Mouse (Mus musculus) cerebellum, adult 2 months (tissue): ENCODE data around the gene Dgcr2. TPM values are rescaled to one million over a fixed set of nuclear protein-coding genes. Genes with fewer than 3 reads are reported as not detected.

Experiments used
- DNase-seq, 2 experiments: peaks; one replicate each; pipeline ENCODE4 v3.0.0; 2021
- H3K27ac ChIP-seq: fragments of 200-500 bp; 2 replicates; pipeline ENCODE4 v1.5.1; 2012; ENCODE audit warnings: low read length, control low read depth, inconsistent platforms; ENCODE audit not compliant: insufficient read depth
- H3K27me3 ChIP-seq: fragments of 200-500 bp; 2 replicates; pipeline ENCODE4 v1.6.1; 2012; ENCODE audit warnings: inconsistent platforms, mild to moderate bottlenecking, low read length, moderate library complexity; ENCODE audit not compliant: control insufficient read depth, insufficient read depth
- H3K4me1 ChIP-seq: fragments of 200-500 bp; 2 replicates; pipeline ENCODE4 v1.6.1; 2011; ENCODE audit warnings: low read length; ENCODE audit not compliant: control insufficient read depth, insufficient read depth
- H3K4me3 ChIP-seq: fragments of 200-500 bp; replicated peaks from 2 replicates; pipeline ENCODE3; 2011; ENCODE audit warnings: mild to moderate bottlenecking, low read depth, low read length, control low read depth; ENCODE audit not compliant: insufficient read depth
- CTCF ChIP-seq: fragments of 200-500 bp; IDR thresholded peaks from 2 replicates; pipeline ENCODE4 v1.5.1; 2011; ENCODE audit warnings: low read depth, mild to moderate bottlenecking, control low read depth, low read length, moderate library complexity, borderline replicate concordance; ENCODE audit not compliant: insufficient read depth
- POLR2A ChIP-seq: fragments of 200-500 bp; IDR thresholded peaks from 2 replicates; pipeline ENCODE4 v1.6.1; 2011; ENCODE audit warnings: low read length, control low read depth, borderline replicate concordance; ENCODE audit not compliant: insufficient read depth
- WGBS: fragments of 180-500 bp; shearing (Covaris S2); methylation state at CpG from one replicate; pipeline ENCODE4 v1.1.7; 2018; 5-methylcytosine and 5-hydroxymethylcytosine counted together
- polyA plus RNA-seq: library from polyadenylated mRNA; depleted of rRNA; stranded (reverse); fragments of >200 nt; gene quantifications from 2 replicates; pipeline ENCODE4 v1.2.3, GENCODE M21; 2012

Dgcr2 gene
- polyA plus RNA-seq, 1 experiment, result 145 TPM

DNA sequence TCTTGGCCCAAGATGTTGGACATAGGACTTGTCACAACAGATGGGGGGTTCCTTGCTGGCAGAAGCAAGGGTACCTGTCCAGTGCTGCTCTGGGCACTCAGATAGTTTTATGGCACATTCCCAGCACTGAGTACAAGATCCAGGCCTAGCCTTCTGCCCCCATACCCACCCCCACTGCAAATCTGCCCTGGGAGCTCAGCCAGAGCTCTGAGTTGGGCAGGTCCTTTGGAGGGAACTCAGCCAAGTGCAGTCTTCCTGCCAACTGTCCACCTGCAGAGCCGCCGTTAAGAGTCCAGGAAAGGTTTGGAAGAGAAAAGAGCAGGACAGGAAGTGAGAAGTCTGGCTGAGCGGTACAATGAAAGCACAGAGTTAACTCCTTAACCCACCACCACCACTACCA lies 5.8 kb downstream of the Dgcr2 start:
- DNase-seq, result peak; percentile 92
- Histone ChIP-seq H3K4me3 (no peak overlapping the region), H3K4me1 (peaks cover 20% of the 10 kb centered on the region), H3K27me3 (no peaks in the 10 kb centered on the region), H3K27ac (peak overlapping the region; percentile 48)
- WGBS, result 4% methylated on average over 3 of the region's 3 CpGs
- TF ChIP-seq POLR2A, result no peak
- no peak for TF ChIP-seq CTCF

GRCm38 (mm10) chr16:17891567-17891959 lies 6.8 kb downstream of the Dgcr2 start, which contains the start of gene Gm20518:
Gene Gm20518 (minus strand): TSS chr16:17891671.
- TF ChIP-seq POLR2A (peak; percentile 85), CTCF (no peak)

GRCm38 (mm10) chr16:17890917-17891566 lies 7.3 kb downstream of the Dgcr2 start:
- Histone ChIP-seq H3K27ac (peak overlapping the region; percentile 87), H3K27me3 (no peaks in the 10 kb centered on the region), H3K4me1 (peaks cover 24% of the 10 kb centered on the region), H3K4me3 (peak overlapping the region; percentile 94)
- TF ChIP-seq POLR2A (no peak), CTCF (no peak)
- DNase-seq, result peak; percentile 94
- under 1% methylated on average over 43 of the region's 44 CpGs for WGBS

More at GRCm38 (mm10) chr16:17891567-17891959, 6.8 kb downstream of the Dgcr2 start, which contains the start of gene Gm20518:
- peak; percentile 99 for DNase-seq
- Histone ChIP-seq H3K4me3 (peak within 1 kb of the TSS; percentile 94), H3K4me1 (peaks cover 24% of the 10 kb centered on the region), H3K27me3 (no peaks in the 10 kb centered on the region), H3K27ac (peak within 1 kb of the TSS; percentile 87)
- 2% methylated on average over 38 of the region's 38 CpGs for WGBS

DNA sequence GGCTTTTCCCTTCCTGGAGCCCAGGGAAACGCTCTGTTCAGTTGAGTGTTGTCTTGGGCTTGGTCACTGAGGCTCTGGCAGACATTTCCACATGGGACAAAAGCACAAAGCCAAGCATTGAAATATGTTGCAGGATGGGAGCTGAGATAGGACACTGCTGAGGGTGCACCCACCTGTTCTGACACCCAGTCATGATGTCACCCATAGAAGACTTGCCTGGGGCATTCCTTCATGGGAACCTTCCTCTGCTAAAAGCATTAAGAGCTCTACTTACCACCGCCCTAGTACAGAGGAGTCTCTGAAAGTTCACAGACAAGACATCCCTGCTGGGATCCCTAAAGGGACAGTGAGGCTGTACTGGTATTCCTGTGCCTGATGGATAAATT lies 8.0 kb downstream of the Dgcr2 start:
- TF ChIP-seq POLR2A, result no peak
- no peak for TF ChIP-seq CTCF
- H3K27ac ChIP-seq, result peak overlapping the region; percentile 35; the same call in 1 of the 2 replicates
- 2% methylated on average over 2 of the region's 2 CpGs for WGBS

DNA sequence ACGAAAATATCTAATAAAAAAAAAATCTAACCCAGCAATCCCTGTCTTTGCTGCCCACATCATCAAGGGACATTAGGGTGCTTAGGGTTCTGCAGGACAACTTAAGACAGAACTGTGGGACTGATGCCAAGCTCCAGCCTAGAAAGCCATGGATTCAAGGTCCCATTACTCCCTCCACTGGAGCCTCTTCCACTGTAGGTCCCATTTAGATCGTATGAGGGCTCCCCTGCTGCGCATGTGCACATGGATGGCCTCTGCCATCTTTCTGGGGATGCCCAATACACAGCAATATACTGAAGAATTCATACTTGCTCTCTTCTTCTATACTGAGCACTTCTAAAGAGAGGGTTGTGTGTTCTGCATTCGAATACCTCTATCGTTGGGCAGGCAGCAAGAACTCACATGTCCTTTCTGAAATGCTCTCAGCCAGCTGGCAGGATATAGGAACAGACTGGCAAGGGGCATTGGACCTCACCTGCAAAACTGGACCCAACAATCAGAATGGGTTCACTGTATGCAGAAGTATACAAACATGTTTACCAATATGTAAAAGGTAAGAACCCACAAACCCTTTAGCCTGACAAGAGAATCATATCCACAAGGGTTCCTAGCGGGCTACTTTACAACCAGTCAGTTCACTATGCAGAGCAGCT lies 8.5 kb downstream of the Dgcr2 start:
- Histone ChIP-seq H3K4me3 (peak overlapping the region; percentile 94), H3K4me1 (peaks cover 34% of the 10 kb centered on the region), H3K27me3 (no peaks in the 10 kb centered on the region), H3K27ac (peak overlapping the region; percentile 35; the same call in 1 of the 2 replicates)
- TF ChIP-seq POLR2A, result no peak
- DNase-seq, result peak in 1 of 2 experiments; percentile 64
- WGBS, result 26% methylated on average over 6 of the region's 6 CpGs

More for the DNA sequence above, 8.0 kb downstream of the Dgcr2 start:
- Histone ChIP-seq H3K4me3 (peak overlapping the region; percentile 94), H3K27me3 (no peaks in the 10 kb centered on the region), H3K4me1 (peaks cover 30% of the 10 kb centered on the region)
- peak in 1 of 2 experiments; percentile 34 for DNase-seq

DNA sequence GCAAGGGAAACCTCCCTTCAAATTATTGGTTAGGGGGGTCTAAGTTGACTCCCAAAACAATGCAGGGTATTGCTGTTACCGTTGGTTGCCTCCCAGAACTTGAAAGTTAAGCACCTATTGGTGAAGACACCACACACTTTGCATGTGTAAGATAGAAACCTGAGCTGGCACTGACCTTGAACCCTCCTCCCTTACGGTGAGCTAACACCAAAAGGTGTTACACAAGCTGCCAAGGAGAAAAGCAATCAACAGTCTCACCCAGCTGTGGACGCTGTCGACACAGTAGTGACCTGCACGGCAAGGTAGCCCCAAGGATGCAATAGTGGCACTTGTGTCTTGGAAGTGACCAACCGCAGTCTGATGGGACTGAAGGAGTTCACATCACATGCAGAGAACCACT lies 14.2 kb downstream of the Dgcr2 start:
- 85% methylated on average over 6 of the region's 6 CpGs for WGBS
- TF ChIP-seq POLR2A (no peak), CTCF (no peak)
- no peak for DNase-seq
- no peaks in the 10 kb centered on the region for H3K27me3 ChIP-seq
- H3K4me1 ChIP-seq, result peaks cover 34% of the 10 kb centered on the region
- no peak overlapping the region for H3K27ac ChIP-seq
- H3K4me3 ChIP-seq, result no peak overlapping the region

DNA sequence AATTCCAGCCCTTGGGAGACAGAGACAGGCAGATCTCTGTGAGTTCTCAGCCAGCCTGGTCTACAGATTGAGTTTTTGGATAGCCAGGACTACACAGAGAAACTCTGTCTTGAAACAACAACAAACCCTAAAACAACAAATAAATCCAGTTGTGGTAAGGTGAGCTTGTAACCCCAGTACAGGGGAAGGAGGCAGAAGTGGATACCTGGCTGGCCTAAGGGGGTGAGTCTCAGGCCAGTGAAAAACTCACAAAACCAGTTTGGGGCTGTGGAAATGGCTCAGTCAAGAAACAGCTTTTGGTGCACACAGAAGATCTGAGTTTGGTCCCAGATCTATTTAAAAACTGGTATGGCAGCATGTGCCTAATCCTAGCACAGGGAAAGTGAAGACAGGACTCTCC lies 16.2 kb downstream of the Dgcr2 start:
- no peak for DNase-seq
- TF ChIP-seq POLR2A (no peak), CTCF (no peak)
- Histone ChIP-seq H3K4me1 (peaks cover 34% of the 10 kb centered on the region), H3K4me3 (no peak overlapping the region), H3K27me3 (no peaks in the 10 kb centered on the region), H3K27ac (no peak overlapping the region)

DNA sequence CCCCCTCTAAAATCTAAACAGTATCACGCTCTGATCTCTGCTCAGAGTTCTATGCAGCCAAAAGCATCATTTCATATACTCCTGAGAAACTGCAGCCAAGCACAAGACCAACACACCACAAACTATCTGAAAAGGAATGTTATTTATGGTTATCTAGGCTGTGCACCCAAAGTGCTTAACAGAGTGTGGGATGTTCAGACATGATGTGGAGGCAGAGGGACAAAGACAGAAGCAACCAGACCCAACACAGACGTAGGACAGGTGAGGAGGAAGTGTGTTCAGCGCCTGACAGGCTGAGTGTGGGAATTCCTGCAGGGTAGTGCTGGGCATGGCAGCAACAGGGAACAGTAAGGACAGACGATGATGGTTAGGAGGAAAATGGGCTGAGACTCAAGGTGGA lies 18.8 kb downstream of the Dgcr2 start:
- no peak overlapping the region for H3K4me3 ChIP-seq
- H3K4me1 ChIP-seq, result peaks cover 27% of the 10 kb centered on the region
- TF ChIP-seq POLR2A (no peak), CTCF (no peak)
- WGBS, result 36% methylated on average over 4 of the region's 4 CpGs
- no peaks in the 10 kb centered on the region for H3K27me3 ChIP-seq
- DNase-seq, result no peak
- no peak overlapping the region for H3K27ac ChIP-seq
